Mouse (Mus musculus): ENCODE data around the gene Gfi1b. TPM values are rescaled to one million over a fixed set of nuclear protein-coding genes. Genes with fewer than 3 reads are reported as not detected.

Gene Gfi1b
- total and polyA plus RNA-seq, 3 experiments: 82.9 to 277 (median 194) TPM

- Histone ChIP-seq H3K4me3 (ENCODE audit: control insufficient read depth in 1 of 2, insufficient read depth in 1 of 2, low read depth in 2 of 2, low read length in 2 of 2) (peak overlapping the region; percentile 18 to 36), H3K4me1 (ENCODE audit: control insufficient read depth in 1 of 2, insufficient read depth in 2 of 2, low read length in 2 of 2) (peaks cover 2 to 46% of the 10 kb centered on the region in 2 experiments; a peak in 3 of 4 replicates), H3K79me2 (ENCODE audit: control insufficient read depth, insufficient read depth, low read length, poor library complexity) (peaks cover 53% of the 10 kb centered on the region), H3K9me3 (replicated peaks; ENCODE audit: insufficient read depth, low read length) (no peaks in the 10 kb centered on the region), H3K27ac (ENCODE audit: control insufficient read depth, low read depth, low read length) (peak overlapping the region; percentile 97), H3K27me3 (ENCODE audit: control insufficient read depth in 1 of 2, insufficient read depth in 2 of 2, low read length in 2 of 2) (no peaks in the 10 kb centered on the region), H3K9ac (ENCODE audit: control insufficient read depth, low read depth, low read length, poor library complexity, severe bottlenecking) (peak overlapping the region; percentile 95), H3K36me3 (ENCODE audit: control insufficient read depth in 1 of 2, insufficient read depth in 2 of 2, low read length in 2 of 2) (peaks cover 19 to 49% of the 10 kb centered on the region in 2 experiments)
- DNase-seq (ENCODE audit: low read depth, low spot score): peak; percentile 82
- peak; percentile 54; the same call in 1 of the 2 replicates for TF ChIP-seq SIN3A (IDR thresholded peaks at IDR 0.05; ENCODE audit: low read length)
- TF ChIP-seq MAX (IDR thresholded peaks at IDR 0.05; ENCODE audit: low read length): no peak
- no peak for TF ChIP-seq SMC3 (IDR thresholded peaks at IDR 0.05; ENCODE audit: low read depth, low read length)
- peak; percentile 72 for TF ChIP-seq TCF12 (IDR thresholded peaks at IDR 0.05; ENCODE audit: low read depth, low read length)
- TF ChIP-seq RCOR1 (IDR thresholded peaks at IDR 0.05; ENCODE audit: low read depth, low read length): peak; percentile 9; the same call in 1 of the 2 replicates
- TF ChIP-seq ZKSCAN1 (IDR thresholded peaks at IDR 0.05; ENCODE audit: low read depth, low read length): no peak
- no peak for TF ChIP-seq GABPA (IDR thresholded peaks at IDR 0.05; ENCODE audit: low read depth, low read length)
- TF ChIP-seq EP300 (IDR thresholded peaks at IDR 0.05; ENCODE audit: low read depth in 1 of 2, low read length in 2 of 2): peak; percentile 39 to 72; a peak in 3 of 4 replicates
- TF ChIP-seq CTCF (IDR thresholded peaks at IDR 0.05 in 2 of 3, conservative IDR thresholded peaks at IDR 0.05 in 1 of 3; ENCODE audit: control insufficient read depth in 1 of 3, insufficient read depth in 1 of 3, low read depth in 2 of 3, low read length in 3 of 3, poor library complexity in 1 of 3, severe bottlenecking in 1 of 3): no peak
- no peak for TF ChIP-seq USF1 (IDR thresholded peaks at IDR 0.05; ENCODE audit: low read depth, low read length)
- no peak for TF ChIP-seq JUND (IDR thresholded peaks at IDR 0.05; ENCODE audit: low read depth, low read length)
- no peak for TF ChIP-seq HCFC1 (IDR thresholded peaks at IDR 0.05; ENCODE audit: low read depth, low read length)
- TF ChIP-seq MEF2A (IDR thresholded peaks at IDR 0.05; ENCODE audit: extremely low read depth, insufficient replicate concordance, low read depth, low read length, poor library complexity, severe bottlenecking): no peak
- peak; percentile 44; the same call in 1 of the 2 replicates for TF ChIP-seq NELFE (IDR thresholded peaks at IDR 0.05; ENCODE audit: low read depth, low read length)
- TF ChIP-seq MAFK (IDR thresholded peaks at IDR 0.05; ENCODE audit: borderline replicate concordance, low read depth, low read length): no peak
- no peak for TF ChIP-seq CHD2 (IDR thresholded peaks at IDR 0.05; ENCODE audit: low read length)
- TF ChIP-seq MYC (IDR thresholded peaks at IDR 0.05; ENCODE audit: low read depth, low read length): no peak
- no peak for TF ChIP-seq MXI1 (IDR thresholded peaks at IDR 0.05; ENCODE audit: low read depth, low read length)
- TF ChIP-seq MAZ (IDR thresholded peaks at IDR 0.05; ENCODE audit: low read depth, low read length): no peak
- peak; percentile 38 for TF ChIP-seq TBP (IDR thresholded peaks at IDR 0.05; ENCODE audit: low read depth, low read length)
- no peak for TF ChIP-seq ZC3H11A (IDR thresholded peaks at IDR 0.05; ENCODE audit: low read depth, low read length)
- TF ChIP-seq RAD21 (IDR thresholded peaks at IDR 0.05; ENCODE audit: low read depth, low read length): no peak
- TF ChIP-seq TAL1 (IDR thresholded peaks at IDR 0.05; ENCODE audit: low read length): peak; percentile 65
- TF ChIP-seq POLR2A (IDR thresholded peaks at IDR 0.05; ENCODE audit: control insufficient read depth in 1 of 2, insufficient read depth in 1 of 2, low read depth in 1 of 2, low read length in 2 of 2, poor library complexity in 1 of 2): peak in 1 of 2 experiments; percentile 44; a peak in 1 of 4 replicates
- peak; percentile 66 for TF ChIP-seq ETS1 (IDR thresholded peaks at IDR 0.05; ENCODE audit: low read depth, low read length)
- TF ChIP-seq ZNF384 (IDR thresholded peaks at IDR 0.05; ENCODE audit: low read depth, low read length): no peak
- TF ChIP-seq CHD1 (IDR thresholded peaks at IDR 0.05; ENCODE audit: low read depth, low read length): no peak
- TF ChIP-seq POLR2AphosphoS5 (IDR thresholded peaks at IDR 0.05; ENCODE audit: borderline replicate concordance, low read depth, low read length): no peak
- 0 out of 2 replicates have a peak, but pooled peaks have one; percentile 21 for TF ChIP-seq MYB (IDR thresholded peaks at IDR 0.05; ENCODE audit: low read depth, low read length)
- TF ChIP-seq ELF1 (IDR thresholded peaks at IDR 0.05; ENCODE audit: low read depth, low read length): no peak
- TF ChIP-seq NRF1 (IDR thresholded peaks at IDR 0.05; ENCODE audit: insufficient read depth, low read depth, low read length, poor library complexity, severe bottlenecking): no peak
- peak; percentile 71; the same call in 1 of the 2 replicates for TF ChIP-seq GATA1 (IDR thresholded peaks at IDR 0.05; ENCODE audit: low read depth, low read length)
- TF ChIP-seq E2F4 (IDR thresholded peaks at IDR 0.05; ENCODE audit: borderline replicate concordance, low read depth, low read length): peak; percentile 96
- TF ChIP-seq KAT2A (conservative IDR thresholded peaks at IDR 0.05; ENCODE audit: low read depth, low read length): no peak
- TF ChIP-seq USF2 (IDR thresholded peaks at IDR 0.05; ENCODE audit: borderline replicate concordance in 1 of 2, insufficient read depth in 1 of 2, low read depth in 1 of 2, low read length in 2 of 2): no peak
- no peak for TF ChIP-seq BHLHE40 (IDR thresholded peaks at IDR 0.05; ENCODE audit: borderline replicate concordance, low read depth, low read length)
- no peak for TF ChIP-seq UBTF (IDR thresholded peaks at IDR 0.05; ENCODE audit: borderline replicate concordance, insufficient read depth, low read depth, low read length)
- TF ChIP-seq POLR2AphosphoS2 (IDR thresholded peaks at IDR 0.05; ENCODE audit: low read length): no peak; the same call in 1 of the 2 replicates
Measured at GRCm38 (mm10) chr2:28616874-28617273, 4.9 kb downstream of the Gfi1b start.

Measured in MEL (cell line).